Mouse (Mus musculus) myocyte (in vitro differentiated cells): ENCODE data around the gene Ank3.

Experiments
- MYOD1 ChIP-seq, 3 experiments: IDR thresholded peaks; one replicate each; pipeline ENCODE4 v1.6.1; 2011; ENCODE audit warnings: control low read depth in 2 of 3, low read depth in 2 of 3, mild to moderate bottlenecking in 2 of 3, moderate library complexity in 1 of 3; ENCODE audit not compliant: insufficient read length in 2 of 3, control insufficient read depth in 1 of 3
- POLR2A ChIP-seq: IDR thresholded peaks from one replicate; pipeline ENCODE4 v1.6.1; 2011; ENCODE audit warnings: low read depth, mild to moderate bottlenecking, control low read depth, moderate library complexity; ENCODE audit not compliant: insufficient read length

DNA sequence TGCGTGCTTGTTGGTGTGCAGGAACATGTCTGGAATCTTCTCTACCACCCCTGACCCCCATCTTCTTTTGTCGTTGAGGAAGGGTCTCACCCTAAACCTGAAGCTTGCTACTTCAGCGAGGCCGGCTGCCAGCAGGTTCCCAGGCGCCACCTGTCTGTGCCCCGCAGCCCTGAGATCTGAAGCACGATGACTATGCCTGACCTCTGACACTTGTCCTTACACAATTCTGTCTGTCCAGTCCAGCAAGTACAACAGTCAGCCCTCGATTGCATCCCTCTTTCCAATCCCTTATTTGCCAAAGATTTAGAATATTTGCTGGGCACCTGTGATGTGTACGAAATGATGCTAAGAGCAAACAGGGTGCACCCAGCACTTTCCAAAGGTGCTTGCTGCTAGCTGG lies 497.0 kb downstream of the Ank3 start:
- TF ChIP-seq POLR2A (no peak), MYOD1 (IDR thresholded peaks at IDR 0.05; ENCODE audit: control insufficient read depth in 1 of 3, insufficient read length in 2 of 3, low read depth in 2 of 3) (no peak)
